Mouse (Mus musculus) embryonic facial prominence, embryonic 10.5 days (tissue): ENCODE measurements around the gene 2210408I21Rik. TPM values are rescaled to one million over a fixed set of nuclear protein-coding genes. Genes with fewer than 3 reads are reported as not detected.
A peak's percentile ranks its signal among the peaks of the same experiment; 100 is the strongest.

Experiments
- DNase-seq: peaks from one replicate; pipeline ENCODE4 v3.0.0-alpha.2; 2017; ENCODE audit warnings: low spot score
- H3K27ac ChIP-seq: fragments of 300-500 bp; sonication (generic); replicated peaks from 2 replicates; pipeline ENCODE4 v1.5.1; 2016; ENCODE audit warnings: mild to moderate bottlenecking
- H3K27me3 ChIP-seq: fragments of 300-500 bp; sonication (generic); replicated peaks from 2 replicates; pipeline ENCODE4 v1.6.1; 2016; ENCODE audit warnings: low read depth, mild to moderate bottlenecking; ENCODE audit not compliant: poor library complexity, severe bottlenecking
- H3K36me3 ChIP-seq: fragments of 300-500 bp; sonication (generic); replicated peaks from 2 replicates; pipeline ENCODE4 v1.6.1; 2016; ENCODE audit warnings: mild to moderate bottlenecking, moderate library complexity
- H3K4me1 ChIP-seq: fragments of 300-500 bp; sonication (generic); 2 replicates; pipeline ENCODE4 v1.6.1; 2016
- H3K4me3 ChIP-seq: fragments of 300-500 bp; sonication (generic); 2 replicates; pipeline ENCODE4 v1.5.1; 2016; ENCODE audit warnings: mild to moderate bottlenecking, moderate library complexity
- H3K9me3 ChIP-seq: fragments of 300-500 bp; sonication (generic); 2 replicates; pipeline ENCODE4 v1.6.1; 2016; ENCODE audit warnings: mild to moderate bottlenecking
- WGBS: fragments of 180-500 bp; shearing (Covaris S2); methylation state at CpG from one replicate; pipeline ENCODE4 v1.1.7; 2016; 5-methylcytosine and 5-hydroxymethylcytosine counted together
- polyA plus RNA-seq: library from polyadenylated mRNA; unstranded; fragments of >200 nt; fragmentation: Nextera tagmentation; extraction: Ambion mirVana; gene quantifications from 2 replicates; pipeline ENCODE4 v1.2.1, GENCODE M21; 2016

2210408I21Rik gene
- polyA plus RNA-seq, 1 experiment from 2014 or later: 11.7 TPM

- Histone ChIP-seq H3K4me3 (0 out of 2 replicates have a peak overlapping the region, but pooled peaks have one; percentile 25), H3K36me3 (no peaks in the 10 kb centered on the region), H3K27ac (peak overlapping the region; percentile 46; the same call in 1 of the 2 replicates), H3K27me3 (no peaks in the 10 kb centered on the region), H3K4me1 (peaks cover 6% of the 10 kb centered on the region; the same call in 1 of the 2 replicates), H3K9me3 (no peaks in the 10 kb centered on the region)
- 8% methylated on average over 3 of the region's 3 CpGs for WGBS
- peak; percentile 58 for DNase-seq
Measured at GRCm38 (mm10) chr13:77548386-77548695, 413.0 kb downstream of the 2210408I21Rik start.

- 65% methylated on average over 4 of the region's 4 CpGs for WGBS
- Histone ChIP-seq H3K36me3 (no peaks in the 10 kb centered on the region), H3K4me1 (peaks cover 6% of the 10 kb centered on the region; the same call in 1 of the 2 replicates), H3K4me3 (no peak overlapping the region), H3K9me3 (no peaks in the 10 kb centered on the region), H3K27me3 (no peaks in the 10 kb centered on the region), H3K27ac (no peak overlapping the region)
- no peak for DNase-seq
Measured at GRCm38 (mm10) chr13:77548750-77549149, 413.4 kb downstream of the 2210408I21Rik start.

- DNase-seq: no peak
- Histone ChIP-seq H3K4me1 (no peaks in the 10 kb centered on the region), H3K4me3 (no peak overlapping the region), H3K27me3 (no peaks in the 10 kb centered on the region), H3K9me3 (peaks cover 6% of the 10 kb centered on the region; the same call in 1 of the 2 replicates), H3K36me3 (no peaks in the 10 kb centered on the region), H3K27ac (no peak overlapping the region)
- 72% methylated on average over 4 of the region's 4 CpGs for WGBS
Measured at GRCm38 (mm10) chr13:77594011-77594410, 458.7 kb downstream of the 2210408I21Rik start.

- Histone ChIP-seq H3K4me3 (no peak overlapping the region), H3K9me3 (no peaks in the 10 kb centered on the region), H3K27ac (no peak overlapping the region), H3K36me3 (no peaks in the 10 kb centered on the region), H3K4me1 (no peaks in the 10 kb centered on the region), H3K27me3 (no peaks in the 10 kb centered on the region)
- DNase-seq: no peak
- 88% methylated on average over 2 of the region's 2 CpGs for WGBS
Measured at GRCm38 (mm10) chr13:77615346-77615745, 480.0 kb downstream of the 2210408I21Rik start.

Other genes starting within 250 kb of the 2210408I21Rik start
- gene Slf1, start 67 bp upstream of the 2210408I21Rik start, polyA plus RNA-seq: 50.7 and 56.3 TPM in 2 replicates